Mouse (Mus musculus): ENCODE data around the gene Vmn2r48. TPM values are rescaled to one million over a fixed set of nuclear protein-coding genes. Genes with fewer than 3 reads are reported as not detected.
"Not testable (repeated sequence)": the region's sequence is repeated elsewhere in the genome, so short reads cannot be mapped to it uniquely, and the experiment has no call there.

Gene Vmn2r48
- polyA plus RNA-seq (2015; fragmentation: Nextera tagmentation; extraction: Ambion mirVana), result not detected in 2 replicates

- not testable (repeated sequence) for ATAC-seq; H3K9ac ChIP-seq; H3K27ac ChIP-seq; H3K4me2 ChIP-seq (replicated peaks); H3K36me3 ChIP-seq; H3K4me3 ChIP-seq (replicated peaks); H3K9me3 ChIP-seq; H3K27me3 ChIP-seq (replicated peaks); H3K4me1 ChIP-seq (replicated peaks)
- 78% methylated on average over 2 of the region's 2 CpGs for WGBS
Observed at GRCm38 (mm10) chr7:9953485-9953884, at the start of gene Vmn2r48. Gene Vmn2r48 (minus strand): TSS chr7:9953585.

GRCm38 (mm10) chr7:9992157-9992556 lies 38.8 kb upstream of the Vmn2r48 start, which contains the start of gene Vmn2r49:
Gene Vmn2r49 (minus strand): TSS chr7:9992257.
- not testable (repeated sequence) for H3K9ac ChIP-seq; H3K4me1 ChIP-seq (replicated peaks); ATAC-seq; H3K4me3 ChIP-seq (replicated peaks); H3K9me3 ChIP-seq; H3K27me3 ChIP-seq (replicated peaks); H3K36me3 ChIP-seq; H3K27ac ChIP-seq; H3K4me2 ChIP-seq (replicated peaks)
- WGBS, result 92% methylated on average over 2 of the region's 2 CpGs

Other genes with a start within 250 kb of the Vmn2r48 start
- gene Vmn2r46, start 183.0 kb downstream of the Vmn2r48 start, polyA plus RNA-seq (2015; fragmentation: Nextera tagmentation; extraction: Ambion mirVana), result not detected in 2 replicates
- gene Vmn2r47, start 112.3 kb downstream of the Vmn2r48 start, polyA plus RNA-seq (2015; fragmentation: Nextera tagmentation; extraction: Ambion mirVana), result not detected in 2 replicates
- not detected in 2 replicates for gene Vmn2r49, start 38.7 kb upstream of the Vmn2r48 start, polyA plus RNA-seq (2015; fragmentation: Nextera tagmentation; extraction: Ambion mirVana)
- gene Vmn2r50, start 99.7 kb upstream of the Vmn2r48 start, polyA plus RNA-seq (2015; fragmentation: Nextera tagmentation; extraction: Ambion mirVana), result not detected in 2 replicates
- gene Vmn2r51, start 152.2 kb upstream of the Vmn2r48 start, polyA plus RNA-seq (2015; fragmentation: Nextera tagmentation; extraction: Ambion mirVana), result not detected in 2 replicates
- not detected in 2 replicates for gene Vmn2r52, start 223.0 kb upstream of the Vmn2r48 start, polyA plus RNA-seq (2015; fragmentation: Nextera tagmentation; extraction: Ambion mirVana)

Data from intestine, embryonic 15.5 days (tissue).